Mouse (Mus musculus): ENCODE results near the gene Foxn3.

The Foxn3 gene

DNA sequence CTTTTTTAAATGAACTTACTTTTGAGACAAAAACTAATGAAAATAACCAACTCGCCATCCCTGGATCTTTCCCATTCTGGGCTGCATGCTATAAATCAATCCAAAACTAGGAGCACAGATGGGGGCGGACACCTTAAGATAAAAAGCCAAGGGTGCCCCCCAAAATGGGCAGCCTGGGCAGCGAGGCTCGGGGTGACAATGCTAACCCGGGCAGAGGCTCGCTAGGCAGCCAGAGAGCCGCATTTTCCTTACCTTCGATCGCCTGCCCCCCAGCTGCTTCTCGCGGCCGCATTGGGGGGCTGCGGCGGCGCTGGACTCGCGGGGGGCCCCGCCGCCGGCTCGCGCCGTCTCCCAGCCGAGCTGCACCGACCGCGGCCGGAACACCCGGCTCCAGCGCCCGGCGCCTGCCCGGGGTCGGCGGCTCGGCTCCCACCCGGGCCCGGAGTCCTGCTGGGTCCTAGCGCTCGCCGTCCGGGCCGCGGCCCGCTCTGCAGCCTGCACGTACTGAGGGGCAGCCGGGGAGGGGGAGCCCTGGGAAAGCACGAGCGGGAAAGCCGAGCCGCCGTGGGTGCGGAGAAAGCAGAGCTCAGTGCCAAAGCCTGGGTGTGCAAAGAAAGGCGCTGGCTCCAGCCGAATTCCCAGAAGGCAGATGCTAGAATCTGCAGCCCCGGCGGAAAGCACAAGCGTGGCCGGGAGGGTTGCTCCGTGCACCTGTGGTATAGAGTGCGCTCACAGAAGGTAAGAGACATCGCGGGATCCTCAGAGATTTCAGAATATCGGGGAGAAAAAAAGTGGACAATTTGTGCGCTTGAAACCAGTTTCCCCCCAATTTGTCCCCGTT is at the start of gene Foxn3:
Foxn3 (minus strand) TSS at position 364 of the 841 bp plus-strand sequence.
- DNase-seq (ENCODE audit: low spot score), result no peak

DNA sequence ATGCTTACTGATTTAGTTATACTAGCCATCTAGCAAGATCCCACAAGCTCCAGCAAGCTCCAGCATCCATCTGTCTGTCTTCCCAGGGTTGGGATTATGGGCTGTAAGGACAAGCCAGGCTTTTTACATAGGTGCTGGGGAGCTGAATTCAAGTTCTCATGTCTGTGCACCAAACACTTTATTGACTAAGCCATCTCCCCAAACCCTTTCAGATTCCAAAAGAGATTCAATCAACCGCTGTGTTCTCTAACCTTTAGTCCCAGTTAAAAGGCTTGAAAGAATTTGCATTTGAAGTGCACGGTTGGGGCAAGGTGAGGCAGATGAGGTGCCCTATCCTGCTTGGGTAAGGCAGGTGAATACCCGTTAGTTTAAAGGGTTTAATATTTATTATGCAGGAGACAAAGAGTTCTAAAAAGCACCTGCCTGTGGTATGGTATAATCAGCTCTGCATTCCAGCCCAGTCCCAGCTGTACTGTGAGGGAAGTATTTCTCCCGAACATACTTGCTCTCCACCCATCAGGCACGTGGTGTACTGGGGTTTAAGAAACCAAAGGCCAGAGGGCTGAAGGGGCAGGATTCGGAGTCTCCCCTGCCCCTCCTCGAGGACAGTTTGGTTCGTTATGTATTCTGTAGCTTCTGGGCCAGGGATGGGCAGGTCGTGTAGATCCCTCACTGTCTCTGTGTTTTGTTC is 48.9 kb upstream of the Foxn3 start:
- no peak for DNase-seq (ENCODE audit: low spot score)

DNA sequence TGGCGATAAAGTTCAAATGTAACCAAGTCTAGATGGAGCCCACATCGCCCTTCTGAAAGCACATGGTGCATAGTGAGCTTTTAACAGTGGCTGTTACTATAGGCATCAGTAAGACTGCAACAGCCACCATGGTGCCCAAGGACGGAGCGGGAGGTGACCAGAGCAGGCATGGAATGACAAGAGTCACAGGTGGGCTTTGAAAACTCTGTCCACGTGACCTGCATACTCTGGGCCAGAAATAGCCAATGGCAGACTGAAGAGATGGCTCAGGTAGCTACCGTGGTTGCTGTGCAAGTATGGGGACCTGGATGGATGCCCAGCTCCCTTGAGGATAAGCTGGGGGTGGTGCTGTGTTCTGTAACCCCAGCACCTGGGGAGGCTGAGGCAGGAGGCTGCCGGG is 47.5 kb upstream of the Foxn3 start:
- DNase-seq (ENCODE audit: low spot score), result no peak

- no peak for DNase-seq (ENCODE audit: low spot score)
These were observed 46.9 kb upstream of the Foxn3 start for GRCm38 (mm10) chr12:99610069-99610815.

- DNase-seq (ENCODE audit: low spot score), result no peak
These were observed 46.3 kb upstream of the Foxn3 start for GRCm38 (mm10) chr12:99609643-99610042.

DNA sequence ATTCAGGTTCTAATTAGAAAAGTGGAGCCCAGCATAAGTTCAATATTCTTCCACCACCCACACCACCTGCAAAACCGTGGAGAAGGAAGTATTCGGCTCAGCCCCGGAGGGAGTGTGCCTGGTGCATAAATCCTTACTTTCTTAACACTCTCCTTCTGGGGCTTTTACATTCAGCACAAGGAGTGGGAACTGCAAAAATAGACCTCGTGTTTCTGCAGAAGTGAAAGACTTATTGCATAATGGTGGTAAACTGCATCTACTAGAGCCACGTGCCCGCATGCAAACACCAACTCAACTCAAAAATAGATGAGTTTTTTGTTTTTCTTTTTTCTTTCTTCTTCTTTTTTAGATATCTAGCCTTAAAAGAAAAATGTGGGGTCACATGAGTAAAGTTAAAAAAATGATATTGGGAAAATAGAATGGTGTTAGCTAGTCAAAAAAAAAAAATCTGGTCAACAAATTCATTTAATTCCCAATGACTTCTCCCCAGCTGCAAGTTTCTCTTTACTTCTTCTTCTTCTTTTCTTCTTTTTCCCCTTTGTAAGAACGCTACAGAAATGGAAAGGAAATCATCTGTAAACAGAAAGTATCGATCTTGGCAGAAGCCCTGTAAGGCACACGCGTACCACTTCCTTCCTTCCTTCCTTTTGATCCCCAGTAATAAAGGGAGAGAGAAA is 45.0 kb upstream of the Foxn3 start:
- no peak for DNase-seq (ENCODE audit: low spot score)

GRCm38 (mm10) chr12:99603381-99603780 is 40.0 kb upstream of the Foxn3 start:
- DNase-seq (ENCODE audit: low spot score), result no peak

GRCm38 (mm10) chr12:99601841-99602240 is 38.5 kb upstream of the Foxn3 start:
- DNase-seq (ENCODE audit: low spot score), result no peak

DNA sequence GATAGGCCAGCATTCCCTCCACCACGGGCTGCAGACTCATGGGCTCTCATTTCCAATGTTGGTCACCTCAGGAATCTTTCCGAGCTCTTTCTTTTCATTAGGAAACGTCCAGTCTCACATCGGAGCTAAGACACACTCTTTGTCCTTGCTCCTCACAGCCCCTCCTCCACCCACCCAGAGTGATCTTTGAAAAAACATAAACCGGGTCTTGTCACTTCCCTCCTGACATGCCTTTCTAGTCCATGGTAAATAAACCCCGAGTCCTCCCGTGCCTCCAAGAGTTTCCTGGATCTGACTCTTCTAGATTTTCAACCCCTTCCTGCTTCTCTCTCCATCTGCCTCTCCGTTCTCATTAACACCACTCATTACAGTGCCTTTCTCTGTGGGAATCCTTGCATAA is 38.0 kb upstream of the Foxn3 start:
- DNase-seq (ENCODE audit: low spot score), result no peak

DNA sequence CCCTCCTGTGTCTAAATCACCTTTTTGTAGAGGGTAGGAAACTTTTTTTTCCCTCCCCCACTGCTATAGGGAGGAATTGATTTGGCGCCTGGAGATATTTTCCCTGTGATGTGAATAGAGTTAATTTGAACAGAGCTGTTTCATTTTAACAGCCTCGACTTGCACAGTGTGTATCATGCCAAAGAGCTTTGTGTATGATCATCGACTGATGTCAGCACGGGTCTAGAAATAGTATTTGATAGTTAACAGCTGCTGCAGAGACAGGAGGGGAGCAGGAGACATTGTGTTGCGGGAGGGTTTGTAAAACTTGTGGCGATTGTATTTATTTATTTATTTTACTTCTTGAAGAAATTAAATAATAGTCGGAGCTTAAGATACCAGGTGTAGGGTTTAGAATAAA is 36.2 kb upstream of the Foxn3 start:
- DNase-seq (ENCODE audit: low spot score), result no peak

- DNase-seq (ENCODE audit: low spot score), result no peak
These were observed 33.0 kb upstream of the Foxn3 start for GRCm38 (mm10) chr12:99596397-99596796.

DNA sequence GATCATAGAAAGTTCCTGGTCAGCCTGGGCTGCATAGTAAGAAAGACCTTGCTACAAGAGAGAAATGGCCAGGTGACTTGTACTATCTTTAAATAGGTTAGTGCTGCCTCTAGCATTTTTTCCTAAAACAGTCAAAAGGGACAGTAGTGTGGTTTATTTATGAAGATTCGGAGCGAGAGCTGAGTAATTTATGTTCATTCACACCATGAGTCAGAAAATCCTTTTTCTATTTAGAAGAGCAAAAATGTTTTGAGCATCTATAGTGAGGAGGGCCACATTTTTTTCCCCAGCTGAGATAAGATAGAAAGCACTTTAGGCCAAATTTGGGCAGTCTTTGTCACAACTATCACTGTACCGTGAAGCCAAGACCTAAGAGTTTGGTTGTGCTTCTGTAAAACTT is 24.0 kb upstream of the Foxn3 start:
- no peak for DNase-seq (ENCODE audit: low spot score)

- DNase-seq (ENCODE audit: low spot score), result no peak
These were observed 16.6 kb upstream of the Foxn3 start for GRCm38 (mm10) chr12:99579989-99580388.

- no peak for DNase-seq (ENCODE audit: low spot score)
These were observed 13.3 kb upstream of the Foxn3 start for GRCm38 (mm10) chr12:99576682-99577081.

- no peak for DNase-seq (ENCODE audit: low spot score)
These were observed 10.9 kb upstream of the Foxn3 start for GRCm38 (mm10) chr12:99574299-99574698.

GRCm38 (mm10) chr12:99573036-99573435 is 9.7 kb upstream of the Foxn3 start:
- no peak for DNase-seq (ENCODE audit: low spot score)

DNA sequence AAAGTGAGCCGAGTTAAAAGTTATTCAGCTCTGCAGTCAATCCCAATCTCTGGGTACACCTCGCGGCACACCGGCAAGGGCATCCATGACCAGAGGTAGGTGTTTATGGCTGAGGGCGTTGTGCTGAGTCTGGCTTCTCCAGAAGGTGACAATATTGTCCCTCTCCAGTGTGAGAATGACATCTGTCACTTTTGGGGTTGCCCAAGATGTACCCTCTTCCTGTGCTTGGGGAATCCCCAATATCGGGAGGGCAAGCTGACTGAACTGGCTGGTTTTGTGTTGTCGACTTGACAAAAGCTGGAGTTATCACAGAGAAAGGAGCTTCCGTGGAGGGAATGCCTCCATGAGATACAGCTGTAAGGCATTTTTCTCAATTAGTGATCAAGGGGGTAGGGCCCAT is 8.6 kb upstream of the Foxn3 start:
- DNase-seq (ENCODE audit: low spot score), result no peak

DNA sequence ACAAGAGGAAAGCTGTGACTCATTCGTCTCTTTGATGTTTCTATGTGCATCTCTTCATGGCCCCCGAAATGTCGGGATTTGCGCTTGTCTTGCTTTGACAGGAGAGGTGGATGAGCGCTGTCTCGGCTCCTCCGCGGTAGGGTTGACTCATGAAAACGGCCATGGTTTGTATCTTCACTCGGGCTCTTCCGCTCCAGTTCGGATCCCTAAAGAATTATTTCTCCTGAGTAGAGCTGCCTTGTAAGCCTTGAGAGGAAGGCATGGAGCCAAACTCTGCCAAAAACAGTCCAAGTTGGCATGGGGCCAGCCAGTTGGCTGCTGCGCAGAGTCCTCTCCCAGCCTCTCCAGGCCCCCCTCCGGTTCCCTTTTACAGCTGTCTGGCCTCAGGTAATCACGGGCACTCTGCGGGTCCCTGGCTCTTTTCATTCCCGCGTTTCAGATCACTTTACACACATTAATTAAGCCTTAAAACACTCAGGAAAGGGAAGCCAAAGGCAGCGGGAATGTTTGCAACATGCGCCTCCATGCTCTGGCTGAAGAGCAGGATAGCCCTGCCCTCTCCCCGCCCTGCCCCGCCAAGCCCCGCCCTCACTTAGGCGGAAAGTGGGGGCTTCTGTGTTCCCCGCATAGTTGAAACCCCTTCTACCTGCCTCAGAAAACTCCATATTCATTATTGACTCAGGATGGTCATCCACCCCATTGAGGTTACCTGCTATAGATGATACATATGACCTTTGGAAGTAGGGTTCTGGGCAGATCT is 7.0 kb upstream of the Foxn3 start:
- DNase-seq (ENCODE audit: low spot score), result no peak

DNA sequence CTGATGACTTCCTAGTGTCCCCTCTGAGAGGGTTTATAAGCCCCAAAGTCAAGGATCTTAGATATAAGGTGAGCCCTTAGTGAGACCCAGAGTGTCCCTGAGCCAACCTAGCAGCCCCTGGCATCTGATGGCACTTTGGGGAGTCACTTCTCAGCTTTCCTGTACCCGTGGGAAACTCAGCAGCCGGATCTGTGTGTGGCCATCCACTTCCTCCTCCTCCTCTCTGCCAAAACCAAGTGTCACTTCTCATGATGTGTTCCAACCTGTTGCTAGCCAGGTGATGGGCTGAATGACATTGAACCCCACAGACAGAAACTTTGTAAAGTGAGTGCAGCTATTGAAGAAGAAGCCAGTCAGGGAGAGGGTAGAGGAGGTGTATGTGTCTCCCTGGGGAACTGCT is 2.2 kb upstream of the Foxn3 start:
- no peak for DNase-seq (ENCODE audit: low spot score)

DNA sequence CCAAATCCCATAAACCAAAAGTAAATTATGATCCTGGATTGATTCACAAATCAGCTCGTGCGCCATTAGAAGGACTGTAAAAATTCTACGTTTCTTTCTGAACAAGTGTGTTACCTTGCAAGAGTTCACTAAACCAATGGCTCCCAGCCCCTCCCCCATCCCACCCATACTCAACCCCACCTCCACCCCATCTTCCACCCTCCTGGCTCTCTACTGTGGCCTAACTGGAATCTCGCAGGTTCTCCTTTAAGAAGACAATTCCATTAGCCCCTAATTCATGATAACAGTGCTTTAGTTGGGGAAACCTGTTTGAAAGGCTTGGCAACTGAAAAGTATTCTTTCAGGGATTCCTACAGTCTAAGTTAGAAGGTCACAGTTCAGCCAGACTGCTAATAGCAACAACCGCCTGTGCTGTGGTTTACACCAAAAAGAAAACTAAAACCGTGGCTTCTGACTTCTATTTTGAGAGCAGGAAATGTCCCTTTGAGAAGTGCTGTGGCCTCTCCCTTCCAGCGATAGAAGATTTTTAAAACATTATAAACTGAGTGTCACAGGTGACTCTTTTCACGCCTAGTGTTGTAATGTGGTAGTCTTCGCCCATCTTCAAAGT is 1.0 kb upstream of the Foxn3 start:
- no peak for DNase-seq (ENCODE audit: low spot score)

- DNase-seq (ENCODE audit: low spot score), result no peak
These were observed 554 bp downstream of the Foxn3 start for GRCm38 (mm10) chr12:99562867-99563189.
